Mouse (Mus musculus): ENCODE results near the gene Scrn2.

DNA sequence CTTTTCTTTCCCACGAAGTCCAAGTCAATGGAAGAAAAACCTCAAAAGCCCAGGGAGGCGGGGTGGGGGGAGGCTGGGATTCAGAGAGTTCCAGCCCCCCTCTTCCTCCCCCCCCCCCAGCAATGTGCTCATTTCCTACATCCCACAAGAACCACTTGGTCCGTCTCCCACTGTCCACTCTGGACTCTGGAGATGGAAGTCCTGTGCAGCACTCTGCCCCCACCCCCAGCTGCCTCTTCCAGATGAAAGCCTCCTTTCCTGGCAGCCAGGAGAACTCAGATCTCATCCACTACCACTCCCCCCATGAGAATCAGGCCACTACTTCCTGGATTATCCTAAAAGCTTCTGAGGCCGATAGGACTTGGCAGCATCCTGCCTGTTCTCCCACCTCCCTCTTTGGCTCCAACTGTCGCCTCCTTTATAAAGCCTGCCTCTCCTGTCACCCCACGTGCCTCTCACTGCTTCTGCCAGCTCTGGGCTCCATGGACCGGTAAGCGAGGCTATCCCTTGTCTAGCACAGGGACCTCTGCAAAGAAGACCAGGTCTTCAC is 16.5 kb upstream of the Scrn2 start, which contains the start of gene Sp6:
- TF ChIP-seq ZC3H11A (IDR thresholded peaks at IDR 0.05; ENCODE audit: borderline replicate concordance, low read depth, low read length): no peak
- no peak for TF ChIP-seq MAFK (IDR thresholded peaks at IDR 0.05; ENCODE audit: insufficient read depth, low read depth, low read length)
- no peak for TF ChIP-seq CHD2 (IDR thresholded peaks at IDR 0.05; ENCODE audit: low read depth, low read length)
- TF ChIP-seq ZNF384 (IDR thresholded peaks at IDR 0.05; ENCODE audit: low read depth, low read length): no peak

Measured in ES-E14 (cell line).